Mouse (Mus musculus): ENCODE measurements around the gene Nipa2. TPM values are rescaled to one million over a fixed set of nuclear protein-coding genes. Genes with fewer than 3 reads are reported as not detected.
"Not testable (repeated sequence)": the region's sequence is repeated elsewhere in the genome, so short reads cannot be mapped to it uniquely, and the experiment has no call there.

Nipa2 gene
- polyA plus RNA-seq, 1 experiment from 2014 or later: 46.4 TPM

- not testable (repeated sequence) for H3K9me3 ChIP-seq (replicated peaks); H3K27ac ChIP-seq; H3K4me1 ChIP-seq; H3K27me3 ChIP-seq (ENCODE audit: low read depth, poor library complexity, severe bottlenecking); DNase-seq (ENCODE audit: low spot score); H3K4me3 ChIP-seq
- peaks cover 95% of the 10 kb centered on the region for H3K36me3 ChIP-seq
- 98% methylated on average over 11 of the region's 11 CpGs for WGBS
These were observed 43.9 kb downstream of the Nipa2 start for GRCm38 (mm10) chr7:55918365-55918764.

GRCm38 (mm10) chr7:55912118-55912517, 50.2 kb downstream of the Nipa2 start:
- 94% methylated on average over 5 of the region's 5 CpGs for WGBS
- Histone ChIP-seq H3K4me1 (no peaks in the 10 kb centered on the region), H3K27me3 (ENCODE audit: low read depth, poor library complexity, severe bottlenecking) (no peaks in the 10 kb centered on the region), H3K27ac (no peak overlapping the region), H3K36me3 (peaks cover 92% of the 10 kb centered on the region), H3K4me3 (no peak overlapping the region), H3K9me3 (replicated peaks) (no peaks in the 10 kb centered on the region)
- no peak for DNase-seq (ENCODE audit: low spot score)

GRCm38 (mm10) chr7:55911371-55911770, 50.9 kb downstream of the Nipa2 start:
- DNase-seq (ENCODE audit: low spot score): no peak
- Histone ChIP-seq H3K36me3 (peaks cover 91% of the 10 kb centered on the region), H3K4me1 (no peaks in the 10 kb centered on the region), H3K27me3 (ENCODE audit: low read depth, poor library complexity, severe bottlenecking) (no peaks in the 10 kb centered on the region), H3K4me3 (no peak overlapping the region), H3K27ac (no peak overlapping the region), H3K9me3 (replicated peaks) (no peaks in the 10 kb centered on the region)
- 88% methylated on average over 8 of the region's 8 CpGs for WGBS

GRCm38 (mm10) chr7:55910356-55910755, 51.9 kb downstream of the Nipa2 start:
- Histone ChIP-seq H3K27me3 (ENCODE audit: low read depth, poor library complexity, severe bottlenecking) (no peaks in the 10 kb centered on the region), H3K27ac (no peak overlapping the region), H3K4me3 (no peak overlapping the region), H3K36me3 (peaks cover 91% of the 10 kb centered on the region), H3K9me3 (replicated peaks) (no peaks in the 10 kb centered on the region), H3K4me1 (no peaks in the 10 kb centered on the region)
- DNase-seq (ENCODE audit: low spot score): no peak
- 90% methylated on average over 2 of the region's 2 CpGs for WGBS

GRCm38 (mm10) chr7:55909519-55909918, 52.8 kb downstream of the Nipa2 start:
- DNase-seq (ENCODE audit: low spot score): no peak
- Histone ChIP-seq H3K27ac (no peak overlapping the region), H3K27me3 (ENCODE audit: low read depth, poor library complexity, severe bottlenecking) (no peaks in the 10 kb centered on the region), H3K36me3 (peaks cover 91% of the 10 kb centered on the region), H3K4me3 (no peak overlapping the region), H3K4me1 (no peaks in the 10 kb centered on the region), H3K9me3 (replicated peaks) (no peaks in the 10 kb centered on the region)
- 96% methylated on average over 1 of the region's 1 CpGs for WGBS

GRCm38 (mm10) chr7:55905449-55905848, 56.8 kb downstream of the Nipa2 start:
- no peak overlapping the region for H3K27ac ChIP-seq
- no peaks in the 10 kb centered on the region for H3K4me1 ChIP-seq
- no peaks in the 10 kb centered on the region for H3K9me3 ChIP-seq (replicated peaks)
- H3K27me3 ChIP-seq (ENCODE audit: low read depth, poor library complexity, severe bottlenecking): no peaks in the 10 kb centered on the region
- H3K4me3 ChIP-seq: no peak overlapping the region
- 77% methylated on average over 2 of the region's 2 CpGs for WGBS
- peaks cover 94% of the 10 kb centered on the region for H3K36me3 ChIP-seq
- DNase-seq (ENCODE audit: low spot score): no peak

- DNase-seq (ENCODE audit: low spot score): no peak
- Histone ChIP-seq H3K4me1 (no peaks in the 10 kb centered on the region), H3K36me3 (peaks cover 95% of the 10 kb centered on the region), H3K27me3 (ENCODE audit: low read depth, poor library complexity, severe bottlenecking) (no peaks in the 10 kb centered on the region), H3K27ac (no peak overlapping the region), H3K4me3 (no peak overlapping the region), H3K9me3 (replicated peaks) (no peaks in the 10 kb centered on the region)
- 92% methylated on average over 5 of the region's 5 CpGs for WGBS
These were observed 58.5 kb downstream of the Nipa2 start for GRCm38 (mm10) chr7:55903766-55904165.

- no peak overlapping the region for H3K27ac ChIP-seq
- no peaks in the 10 kb centered on the region for H3K27me3 ChIP-seq (ENCODE audit: low read depth, poor library complexity, severe bottlenecking)
- H3K4me1 ChIP-seq: no peaks in the 10 kb centered on the region
- WGBS: 91% methylated on average over 11 of the region's 11 CpGs
- no peak overlapping the region for H3K4me3 ChIP-seq
- peaks cover 89% of the 10 kb centered on the region for H3K36me3 ChIP-seq
- no peak for DNase-seq (ENCODE audit: low spot score)
- H3K9me3 ChIP-seq (replicated peaks): no peaks in the 10 kb centered on the region
These were observed 70.5 kb downstream of the Nipa2 start for GRCm38 (mm10) chr7:55891797-55892196.

GRCm38 (mm10) chr7:55890731-55891130, 71.5 kb downstream of the Nipa2 start:
- no peaks in the 10 kb centered on the region for H3K27me3 ChIP-seq (ENCODE audit: low read depth, poor library complexity, severe bottlenecking)
- peaks cover 86% of the 10 kb centered on the region for H3K36me3 ChIP-seq
- no peak for DNase-seq (ENCODE audit: low spot score)
- H3K27ac ChIP-seq: no peak overlapping the region
- no peaks in the 10 kb centered on the region for H3K9me3 ChIP-seq (replicated peaks)
- H3K4me1 ChIP-seq: no peaks in the 10 kb centered on the region
- H3K4me3 ChIP-seq: no peak overlapping the region

GRCm38 (mm10) chr7:55889996-55890395, 72.3 kb downstream of the Nipa2 start:
- Histone ChIP-seq H3K27ac (no peak overlapping the region), H3K27me3 (ENCODE audit: low read depth, poor library complexity, severe bottlenecking) (no peaks in the 10 kb centered on the region), H3K4me3 (no peak overlapping the region), H3K4me1 (no peaks in the 10 kb centered on the region), H3K36me3 (peaks cover 81% of the 10 kb centered on the region), H3K9me3 (replicated peaks) (no peaks in the 10 kb centered on the region)
- DNase-seq (ENCODE audit: low spot score): no peak
- 90% methylated on average over 4 of the region's 4 CpGs for WGBS

- Histone ChIP-seq H3K4me1 (no peaks in the 10 kb centered on the region), H3K27me3 (ENCODE audit: low read depth, poor library complexity, severe bottlenecking) (no peaks in the 10 kb centered on the region), H3K4me3 (no peak overlapping the region), H3K9me3 (replicated peaks) (no peaks in the 10 kb centered on the region), H3K36me3 (peaks cover 76% of the 10 kb centered on the region), H3K27ac (no peak overlapping the region)
- DNase-seq (ENCODE audit: low spot score): no peak
- 93% methylated on average over 4 of the region's 4 CpGs for WGBS
These were observed 73.7 kb downstream of the Nipa2 start for GRCm38 (mm10) chr7:55888603-55889002.

Other genes starting within 250 kb of the Nipa2 start
- gene Siglech, start 194.3 kb downstream of the Nipa2 start, polyA plus RNA-seq (2016; fragmentation: Nextera tagmentation; extraction: Ambion mirVana): 0.20 and 0.29 TPM in 2 replicates
- 30.9 and 38.1 TPM in 2 replicates for gene Tubgcp5, start 168.3 kb downstream of the Nipa2 start, polyA plus RNA-seq (2016; fragmentation: Nextera tagmentation; extraction: Ambion mirVana)
- 98.2 and 117 TPM in 2 replicates for gene Cyfip1, start 120.7 kb downstream of the Nipa2 start, polyA plus RNA-seq (2016; fragmentation: Nextera tagmentation; extraction: Ambion mirVana)
- 5.2 and 5.9 TPM in 2 replicates for gene Nipa1, start 57.5 kb upstream of the Nipa2 start, polyA plus RNA-seq (2016; fragmentation: Nextera tagmentation; extraction: Ambion mirVana)
- gene Herc2, start 87.7 kb upstream of the Nipa2 start, polyA plus RNA-seq (2016; fragmentation: Nextera tagmentation; extraction: Ambion mirVana): 17.5 and 22.2 TPM in 2 replicates